Mouse (Mus musculus) CH12.LX (cell line): ENCODE data around the gene Tm9sf4. TPM values are rescaled to one million over a fixed set of nuclear protein-coding genes. Genes with fewer than 3 reads are reported as not detected.

Source experiments
- DNase-seq: peaks from one replicate; pipeline ENCODE4 v3.0.0-alpha.2; 2013; ENCODE audit errors: extremely low read depth
- H3K27ac ChIP-seq: 2 replicates; pipeline ENCODE4 v1.5.1; 2012; ENCODE audit warnings: low read depth, mild to moderate bottlenecking, control low read depth, moderate library complexity; ENCODE audit not compliant: insufficient read depth
- H3K27me3 ChIP-seq: replicated peaks from 2 replicates; pipeline ENCODE3; 2012; ENCODE audit warnings: inconsistent platforms
- H3K36me3 ChIP-seq, 2 experiments: replicated peaks in 1 of 2; 2 replicates each; pipeline versions ENCODE3 to v1.6.1; 2012; ENCODE audit warnings: inconsistent platforms in 1 of 2, low read length in 1 of 2, mild to moderate bottlenecking in 1 of 2, mixed read lengths in 1 of 2, moderate library complexity in 1 of 2; ENCODE audit not compliant: control insufficient read depth in 1 of 2, insufficient read depth in 1 of 2
- H3K4me1 ChIP-seq, 2 experiments: 2 replicates each; pipeline ENCODE4 v1.6.1; 2012; ENCODE audit warnings: inconsistent platforms in 1 of 2, moderate library complexity in 1 of 2; ENCODE audit not compliant: insufficient read depth in 2 of 2, control insufficient read depth in 1 of 2
- H3K4me2 ChIP-seq: 2 replicates; pipeline ENCODE4 v1.6.1; 2012; ENCODE audit warnings: low read depth, mild to moderate bottlenecking, control low read depth; ENCODE audit not compliant: poor library complexity, insufficient read depth, severe bottlenecking
- H3K4me3 ChIP-seq, 3 experiments: fragments of 150-350 bp in 1 of 3; sonication (generic) in 1 of 3; replicated peaks in 1 of 3; 2 replicates each; pipeline versions ENCODE3 to v1.5.1; 2011 to 2012; ENCODE audit warnings: low read depth in 2 of 3, low read length in 2 of 3, mild to moderate bottlenecking in 2 of 3, moderate library complexity in 2 of 3, control low read depth in 1 of 3, improper control_type of control experiment in 1 of 3, inconsistent platforms in 1 of 3, mixed read lengths in 1 of 3; ENCODE audit not compliant: poor library complexity in 1 of 3
- H3K79me2 ChIP-seq: replicated peaks from 2 replicates; pipeline ENCODE4 v1.6.1; 2012; ENCODE audit warnings: mild to moderate bottlenecking, moderate library complexity; ENCODE audit not compliant: control insufficient read depth, poor library complexity, insufficient read depth, severe bottlenecking; ENCODE audit errors: extremely low read depth
- H3K9ac ChIP-seq: 2 replicates; pipeline ENCODE4 v1.6.1; 2012; ENCODE audit warnings: low read depth, mild to moderate bottlenecking, control low read depth, moderate library complexity; ENCODE audit not compliant: insufficient read depth
- H3K9me3 ChIP-seq: replicated peaks from 2 replicates; pipeline ENCODE3; 2012; ENCODE audit warnings: low read length, inconsistent platforms, mixed read lengths
- BHLHE40 ChIP-seq: IDR thresholded peaks from 2 replicates; pipeline ENCODE4 v1.6.1; 2011; ENCODE audit warnings: mild to moderate bottlenecking, low read depth, low read length, improper control_type of control experiment
- CHD1 ChIP-seq: IDR thresholded peaks from 2 replicates; pipeline ENCODE4 v1.6.1; 2012; ENCODE audit warnings: low read depth, low read length, improper control_type of control experiment, inconsistent platforms
- CTCF ChIP-seq, 2 experiments: IDR thresholded peaks in 1 of 2; conservative IDR thresholded peaks in 1 of 2; 2 replicates each; pipeline ENCODE4 v1.5.1; 2011 to 2012; ENCODE audit warnings: low read depth in 2 of 2, low read length in 2 of 2, improper control_type of control experiment in 1 of 2, inconsistent platforms in 1 of 2, mild to moderate bottlenecking in 1 of 2, moderate library complexity in 1 of 2
- E2F4 ChIP-seq: IDR thresholded peaks from 2 replicates; pipeline ENCODE4 v1.6.1; 2011; ENCODE audit warnings: low read depth, low read length, improper control_type of control experiment; ENCODE audit not compliant: insufficient replicate concordance
- ETS1 ChIP-seq: conservative IDR thresholded peaks from 2 replicates; pipeline ENCODE4 v1.6.1; 2012; ENCODE audit warnings: low read depth, mild to moderate bottlenecking, inconsistent platforms, low read length, improper control_type of control experiment, moderate library complexity
- IRF4 ChIP-seq: IDR thresholded peaks from 2 replicates; pipeline ENCODE4 v1.6.1; 2014; ENCODE audit warnings: low read depth, mild to moderate bottlenecking, inconsistent platforms, low read length, improper control_type of control experiment
- MAX ChIP-seq: IDR thresholded peaks from 2 replicates; pipeline ENCODE4 v1.6.1; 2011; ENCODE audit warnings: low read length, improper control_type of control experiment
- MAZ ChIP-seq: IDR thresholded peaks from 2 replicates; pipeline ENCODE4 v1.6.1; 2012; ENCODE audit warnings: low read depth, mild to moderate bottlenecking, inconsistent platforms, low read length, improper control_type of control experiment, moderate library complexity
- MEF2A ChIP-seq: IDR thresholded peaks from 2 replicates; pipeline ENCODE4 v1.6.1; 2014; ENCODE audit warnings: low read depth, mild to moderate bottlenecking, inconsistent platforms, low read length, improper control_type of control experiment, borderline replicate concordance
- MXI1 ChIP-seq: IDR thresholded peaks from 2 replicates; pipeline ENCODE4 v1.6.1; 2011; ENCODE audit warnings: mild to moderate bottlenecking, low read depth, low read length, improper control_type of control experiment
- MYC ChIP-seq: IDR thresholded peaks from 2 replicates; pipeline ENCODE4 v1.6.1; 2011; ENCODE audit warnings: low read depth, mild to moderate bottlenecking, improper control_type of control experiment, low read length
- NELFE ChIP-seq: IDR thresholded peaks from 2 replicates; pipeline ENCODE4 v1.6.1; 2011; ENCODE audit warnings: low read depth, low read length, improper control_type of control experiment
- PAX5 ChIP-seq: IDR thresholded peaks from 2 replicates; pipeline ENCODE4 v1.6.1; 2012; ENCODE audit warnings: low read length, inconsistent platforms, mixed read lengths
- POLR2A ChIP-seq: IDR thresholded peaks from 2 replicates; pipeline ENCODE4 v1.6.1; 2011; ENCODE audit warnings: low read depth, mild to moderate bottlenecking, improper control_type of control experiment, low read length
- RAD21 ChIP-seq: IDR thresholded peaks from 2 replicates; pipeline ENCODE4 v1.6.1; 2011; ENCODE audit warnings: low read depth, mild to moderate bottlenecking, low read length, improper control_type of control experiment, moderate library complexity
- SMC3 ChIP-seq: IDR thresholded peaks from 2 replicates; pipeline ENCODE4 v1.6.1; 2011; ENCODE audit warnings: low read depth, low read length, improper control_type of control experiment
- USF1 ChIP-seq: IDR thresholded peaks from 2 replicates; pipeline ENCODE4 v1.6.1; 2014; ENCODE audit warnings: low read depth, mild to moderate bottlenecking, inconsistent platforms, low read length, improper control_type of control experiment
- ZKSCAN1 ChIP-seq: IDR thresholded peaks from 2 replicates; pipeline ENCODE4 v1.6.1; 2012; ENCODE audit warnings: low read depth, inconsistent platforms, low read length, improper control_type of control experiment, borderline replicate concordance
- ZNF384 ChIP-seq: IDR thresholded peaks from 2 replicates; pipeline ENCODE4 v1.6.1; 2012; ENCODE audit warnings: low read depth, low read length, improper control_type of control experiment, inconsistent platforms
- dilution Hi-C: fragments of 300-500 bp; cut with MboI; formaldehyde crosslinking; loops from 2 replicates; pipeline ENCODE4 v1.14.3; 2020; ENCODE audit warnings: low sequenced_read_pairs; ENCODE audit not compliant: extremely low pct_unique_long_range_greater_than_20kb, extremely low pct_ligation_motif_present
- in situ Hi-C: fragments of 300-500 bp; cut with MboI; formaldehyde crosslinking; loops from 3 replicates; pipeline ENCODE4 v1.14.3; 2019; ENCODE audit warnings: low sequenced_read_pairs, low pct_ligation_motif_present, low pct_unique_long_range_greater_than_20kb, mixed read lengths
- polyA plus RNA-seq: library from polyadenylated mRNA; unstranded; fragments of >175 nt; gene quantifications from 2 replicates; pipeline ENCODE4 v1.2.1, GENCODE M21; 2012; ENCODE audit warnings: low read depth; ENCODE audit not compliant: insufficient read length
- total RNA-seq, 2 experiments: library from RNA; depleted of rRNA; stranded (reverse); fragments of 300-350 nt in 1 of 2; fragments of >200 nt in 1 of 2; gene quantifications; 2 replicates each; pipeline ENCODE4 v1.2.3; 2012 to 2014

The Tm9sf4 gene
- total and polyA plus RNA-seq, 3 experiments, result 13.3 to 51.1 (median 30.4) TPM

- Histone ChIP-seq H3K9ac (no peak overlapping the region), H3K9me3 (peaks cover 2% of the 10 kb centered on the region), H3K79me2 (no peaks in the 10 kb centered on the region), H3K36me3 (no peaks in the 10 kb centered on the region), H3K4me3 (no peak overlapping the region), H3K27ac (no peak overlapping the region), H3K27me3 (peaks cover 71% of the 10 kb centered on the region), H3K4me2 (no peak overlapping the region), H3K4me1 (peaks cover 0 to 3% of the 10 kb centered on the region in 2 experiments; a peak in 1 of 4 replicates)
- DNase-seq, result no peak
- no peak for TF ChIP-seq RAD21
- TF ChIP-seq MYC, result no peak
- no peak for TF ChIP-seq USF1
- TF ChIP-seq BHLHE40, result no peak
- no peak for TF ChIP-seq IRF4
- no peak for TF ChIP-seq POLR2A
- no peak for TF ChIP-seq MAX
- no peak for TF ChIP-seq MAZ
- no peak for TF ChIP-seq ZKSCAN1
- no peak for TF ChIP-seq SMC3
- TF ChIP-seq PAX5, result no peak
- TF ChIP-seq MEF2A, result no peak
- no peak for TF ChIP-seq MXI1
- in situ Hi-C loops (no loop called here), dilution Hi-C loops (no loop called here)
These were observed 45.4 kb upstream of the Tm9sf4 start for GRCm38 (mm10) chr2:153115679-153116081.

DNA sequence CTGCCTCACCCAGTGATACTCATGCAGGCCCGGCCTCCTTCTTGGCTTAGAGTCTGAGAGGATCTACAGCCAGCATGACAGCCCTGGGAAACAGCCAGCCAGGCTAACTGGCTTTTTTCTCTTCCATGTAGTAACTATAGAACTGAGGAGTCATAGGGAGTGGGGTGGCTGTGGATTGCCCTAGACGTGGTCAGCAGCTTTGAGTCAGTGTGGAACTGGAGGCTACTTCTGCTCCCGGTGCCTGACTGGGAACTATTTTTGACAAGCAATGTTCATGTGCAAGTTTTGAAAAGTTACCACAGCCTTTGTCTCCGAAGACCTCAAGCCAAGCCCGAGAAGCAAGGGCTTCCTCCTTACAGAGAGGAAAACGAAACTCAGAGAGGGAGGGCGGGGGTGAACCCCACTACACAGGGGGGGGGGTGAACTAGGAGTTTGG, 44.0 kb upstream of the Tm9sf4 start:
- no peak for TF ChIP-seq IRF4
- TF ChIP-seq E2F4, result no peak
- TF ChIP-seq PAX5, result no peak
- TF ChIP-seq ZNF384, result no peak
- TF ChIP-seq ETS1, result no peak
- no peak for TF ChIP-seq SMC3
- TF ChIP-seq CHD1, result no peak
- TF ChIP-seq NELFE, result no peak
- TF ChIP-seq CTCF (conservative IDR thresholded peaks at IDR 0.05 in 1 of 2, IDR thresholded peaks at IDR 0.05 in 1 of 2; ENCODE audit: low read depth in 2 of 2, low read length in 2 of 2), result no peak
- Histone ChIP-seq H3K27me3 (peaks cover 66% of the 10 kb centered on the region), H3K4me3 (no peak overlapping the region), H3K9me3 (peaks cover 2% of the 10 kb centered on the region), H3K79me2 (no peaks in the 10 kb centered on the region), H3K4me1 (peaks cover 6 to 7% of the 10 kb centered on the region in 2 experiments; a peak in 2 of 4 replicates), H3K9ac (no peak overlapping the region), H3K36me3 (no peaks in the 10 kb centered on the region), H3K4me2 (peak overlapping the region; percentile 58; the same call in 1 of the 2 replicates), H3K27ac (no peak overlapping the region)
- dilution Hi-C loops (no loop called here), in situ Hi-C loops (no loop called here)
- no peak for DNase-seq
